Mouse (Mus musculus): ENCODE measurements around the gene Znrf3.

DNA sequence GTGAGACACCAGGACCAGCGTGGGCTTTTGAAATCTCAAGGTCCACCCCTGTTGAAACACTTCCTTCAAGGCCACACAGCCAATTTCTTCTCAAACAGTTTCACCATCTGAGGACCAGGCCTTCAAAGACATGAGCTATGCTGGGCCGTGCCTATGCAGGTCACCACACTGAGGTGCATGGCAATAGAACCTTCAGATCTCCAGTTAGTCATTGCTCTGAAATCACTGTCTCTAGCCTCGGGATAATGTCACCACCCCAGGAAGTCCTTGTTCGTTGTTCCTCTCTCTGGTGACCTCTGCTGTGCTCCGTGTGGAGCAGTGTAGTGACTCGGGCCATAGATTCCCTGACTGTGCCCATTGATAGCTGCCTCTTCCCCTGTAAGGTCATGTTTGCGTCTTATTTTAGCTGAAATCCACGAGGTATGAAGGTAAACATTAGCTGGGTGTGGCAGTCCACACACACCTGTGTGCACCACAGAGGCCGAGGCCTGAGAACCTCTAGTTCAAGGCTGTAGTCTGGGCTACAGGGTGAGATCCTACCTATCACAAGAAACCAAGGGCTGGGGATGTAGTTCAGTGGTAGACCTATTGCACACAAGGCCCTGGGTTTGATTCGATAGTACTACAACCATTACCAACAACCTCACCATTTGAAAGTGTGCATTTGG is 46.5 kb upstream of the Znrf3 start:
- TF ChIP-seq CTCF (IDR thresholded peaks at IDR 0.05; ENCODE audit: control insufficient read depth, insufficient read depth, insufficient replicate concordance, low read depth, low read length) (no peak), POLR2A (IDR thresholded peaks at IDR 0.05; ENCODE audit: control insufficient read depth, low read depth, low read length) (no peak)
